Mouse (Mus musculus): Measurements from ENCODE around the gene Snx13. TPM values are rescaled to one million over a fixed set of nuclear protein-coding genes. Genes with fewer than 3 reads are reported as not detected.
A peak's percentile ranks its signal among the peaks of the same experiment; 100 is the strongest.

The Snx13 gene
- polyA plus RNA-seq, 1 experiment from 2014 or later = 24.7 TPM

- 79% methylated on average over 9 of the region's 9 CpGs for WGBS
- H3K4me2 ChIP-seq = no peak overlapping the region
- no peak overlapping the region for H3K4me3 ChIP-seq
- no peak overlapping the region for H3K9ac ChIP-seq
- H3K27me3 ChIP-seq = no peaks in the 10 kb centered on the region
- no peak for ATAC-seq (ENCODE audit: insufficient number of reproducible peaks, insufficient read depth, low FRiP score, low TSS enrichment, low read depth)
- no peak overlapping the region for H3K27ac ChIP-seq
- no peaks in the 10 kb centered on the region for H3K4me1 ChIP-seq
- no peaks in the 10 kb centered on the region for H3K9me3 ChIP-seq
- no peaks in the 10 kb centered on the region for H3K36me3 ChIP-seq
Observed at GRCm38 (mm10) chr12:35018679-35019237, 28.2 kb upstream of the Snx13 start.

DNA sequence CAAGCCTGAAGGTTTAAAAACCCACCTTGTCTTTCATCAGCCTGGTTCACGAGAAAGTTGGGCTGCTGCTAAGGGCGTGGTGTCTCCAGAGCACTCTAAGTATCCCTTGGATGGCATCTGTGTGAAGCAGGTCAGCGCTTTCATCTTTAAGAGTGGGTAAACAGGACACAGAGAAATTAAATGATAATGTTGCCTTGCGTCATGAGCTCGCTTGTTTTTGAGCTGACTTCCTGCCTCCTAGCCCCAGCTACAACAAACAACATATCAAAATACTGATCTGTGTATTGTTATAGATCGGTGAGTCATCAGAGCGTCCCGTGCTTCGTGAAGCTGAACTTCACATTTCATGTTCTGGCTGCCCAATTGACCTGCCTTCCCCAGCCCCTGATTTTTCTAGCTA, 25.7 kb upstream of the Snx13 start:
- no peaks in the 10 kb centered on the region for H3K4me1 ChIP-seq
- H3K4me3 ChIP-seq = no peak overlapping the region
- H3K36me3 ChIP-seq = no peaks in the 10 kb centered on the region
- no peaks in the 10 kb centered on the region for H3K9me3 ChIP-seq
- H3K27ac ChIP-seq = no peak overlapping the region
- 80% methylated on average over 9 of the region's 9 CpGs for WGBS
- no peak overlapping the region for H3K9ac ChIP-seq
- no peak for ATAC-seq (ENCODE audit: insufficient number of reproducible peaks, insufficient read depth, low FRiP score, low TSS enrichment, low read depth)
- no peak overlapping the region for H3K4me2 ChIP-seq
- H3K27me3 ChIP-seq = no peaks in the 10 kb centered on the region

GRCm38 (mm10) chr12:35022066-35022465, 24.9 kb upstream of the Snx13 start:
- Histone ChIP-seq H3K4me1 (no peaks in the 10 kb centered on the region), H3K9me3 (no peaks in the 10 kb centered on the region), H3K9ac (no peak overlapping the region), H3K27me3 (no peaks in the 10 kb centered on the region), H3K27ac (no peak overlapping the region), H3K4me3 (no peak overlapping the region), H3K4me2 (no peak overlapping the region), H3K36me3 (no peaks in the 10 kb centered on the region)
- ATAC-seq (ENCODE audit: insufficient number of reproducible peaks, insufficient read depth, low FRiP score, low TSS enrichment, low read depth) = no peak
- 41% methylated on average over 10 of the region's 10 CpGs for WGBS

DNA sequence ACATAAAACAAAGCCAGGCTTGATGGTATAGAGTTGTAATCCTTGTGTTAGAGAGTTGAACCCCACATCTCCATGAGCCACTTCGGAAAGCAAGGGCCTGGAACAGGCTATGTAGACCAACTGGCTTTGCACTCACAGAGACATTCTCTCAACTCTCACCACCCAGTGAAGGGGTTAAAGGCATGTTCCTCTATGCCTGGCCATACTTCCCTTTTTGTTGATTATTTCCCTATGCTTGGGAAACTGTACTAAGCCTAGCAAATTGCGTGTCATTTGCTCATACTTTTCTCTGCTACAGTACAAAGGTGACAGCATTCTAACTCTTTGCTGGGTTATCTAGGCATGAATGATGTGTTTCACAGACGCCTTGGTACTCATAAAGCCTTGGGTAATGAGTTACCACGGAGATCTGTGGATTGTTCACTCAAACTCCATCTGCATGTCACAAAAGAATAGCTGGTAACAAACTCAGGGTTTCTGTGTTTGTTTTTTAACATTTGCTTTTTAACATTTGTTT, 21.0 kb upstream of the Snx13 start:
- Histone ChIP-seq H3K4me2 (no peak overlapping the region), H3K27me3 (no peaks in the 10 kb centered on the region), H3K27ac (no peak overlapping the region), H3K4me1 (no peaks in the 10 kb centered on the region), H3K4me3 (no peak overlapping the region), H3K9me3 (no peaks in the 10 kb centered on the region), H3K9ac (no peak overlapping the region), H3K36me3 (no peaks in the 10 kb centered on the region)
- ATAC-seq (ENCODE audit: insufficient number of reproducible peaks, insufficient read depth, low FRiP score, low TSS enrichment, low read depth) = no peak
- WGBS = 74% methylated on average over 4 of the region's 4 CpGs

- Histone ChIP-seq H3K9me3 (no peaks in the 10 kb centered on the region), H3K27me3 (no peaks in the 10 kb centered on the region), H3K4me1 (no peaks in the 10 kb centered on the region), H3K4me3 (no peak overlapping the region), H3K27ac (no peak overlapping the region), H3K36me3 (no peaks in the 10 kb centered on the region), H3K4me2 (no peak overlapping the region), H3K9ac (no peak overlapping the region)
- no peak for ATAC-seq (ENCODE audit: insufficient number of reproducible peaks, insufficient read depth, low FRiP score, low TSS enrichment, low read depth)
- 57% methylated on average over 1 of the region's 1 CpGs for WGBS
Observed at GRCm38 (mm10) chr12:35027533-35027932, 19.5 kb upstream of the Snx13 start.

- 35% methylated on average over 14 of the region's 14 CpGs for WGBS
- Histone ChIP-seq H3K9me3 (no peaks in the 10 kb centered on the region), H3K27me3 (no peaks in the 10 kb centered on the region), H3K36me3 (no peaks in the 10 kb centered on the region), H3K4me2 (peak overlapping the region; percentile 42), H3K4me3 (peak overlapping the region; percentile 22), H3K4me1 (no peaks in the 10 kb centered on the region), H3K27ac (no peak overlapping the region), H3K9ac (peak overlapping the region; percentile 27; the same call in 1 of the 2 replicates)
- no peak for ATAC-seq (ENCODE audit: insufficient number of reproducible peaks, insufficient read depth, low FRiP score, low TSS enrichment, low read depth)
Observed at GRCm38 (mm10) chr12:35038668-35039570, 8.1 kb upstream of the Snx13 start.

GRCm38 (mm10) chr12:35039571-35039936, 7.4 kb upstream of the Snx13 start:
- Histone ChIP-seq H3K4me2 (no peak overlapping the region), H3K9ac (no peak overlapping the region), H3K9me3 (no peaks in the 10 kb centered on the region), H3K36me3 (no peaks in the 10 kb centered on the region), H3K27ac (no peak overlapping the region), H3K4me3 (no peak overlapping the region), H3K4me1 (no peaks in the 10 kb centered on the region), H3K27me3 (no peaks in the 10 kb centered on the region)
- 78% methylated on average over 5 of the region's 5 CpGs for WGBS
- ATAC-seq (ENCODE audit: insufficient number of reproducible peaks, insufficient read depth, low FRiP score, low TSS enrichment, low read depth) = no peak

- 76% methylated on average over 8 of the region's 8 CpGs for WGBS
Observed at GRCm38 (mm10) chr12:35041964-35042363, 5.0 kb upstream of the Snx13 start.

DNA sequence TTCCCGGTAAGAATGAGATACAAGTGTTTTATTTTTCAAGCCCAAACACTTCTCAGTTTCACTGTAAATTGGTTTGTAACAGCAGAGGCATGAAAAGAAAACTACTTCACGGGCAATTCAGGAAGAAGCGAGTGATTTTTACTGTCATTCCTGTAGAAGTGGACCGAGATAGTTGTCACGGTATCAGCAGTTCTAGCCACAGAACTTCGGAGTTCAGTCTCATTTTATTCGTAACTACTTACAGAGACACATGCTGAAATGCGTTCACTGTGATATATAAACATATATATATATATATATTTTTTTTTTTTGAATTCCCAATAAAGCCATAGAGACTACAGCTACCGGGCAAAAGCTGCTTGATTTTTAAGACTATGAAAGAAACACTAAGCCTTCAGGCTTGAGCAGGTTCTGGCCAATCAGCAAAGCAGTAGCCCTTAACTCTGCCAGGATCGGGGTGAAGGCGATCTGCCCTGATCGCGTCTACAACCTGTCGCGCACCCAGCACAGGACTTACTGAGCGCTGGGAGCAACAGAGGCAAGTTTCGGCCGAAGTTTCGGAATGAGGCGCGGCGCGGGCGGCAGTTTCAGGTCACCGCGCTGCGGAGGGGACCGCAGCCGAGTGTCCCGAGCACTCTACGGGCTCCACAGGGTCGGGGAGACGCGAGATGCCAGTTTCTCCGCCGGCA, 532 bp upstream of the Snx13 start:
- Histone ChIP-seq H3K4me3 (peak overlapping the region; percentile 78), H3K9me3 (no peaks in the 10 kb centered on the region), H3K4me2 (peak overlapping the region; percentile 81), H3K27me3 (no peaks in the 10 kb centered on the region), H3K9ac (peak overlapping the region; percentile 96), H3K36me3 (no peaks in the 10 kb centered on the region), H3K27ac (peak overlapping the region; percentile 94), H3K4me1 (peaks cover 8% of the 10 kb centered on the region)
- WGBS = 2% methylated on average over 36 of the region's 36 CpGs
- peak; percentile 59 for ATAC-seq (ENCODE audit: insufficient number of reproducible peaks, insufficient read depth, low FRiP score, low TSS enrichment, low read depth)

More at GRCm38 (mm10) chr12:35041964-35042363, 5.0 kb upstream of the Snx13 start:
- H3K27me3 ChIP-seq = no peaks in the 10 kb centered on the region
- H3K4me2 ChIP-seq = no peak overlapping the region
- no peaks in the 10 kb centered on the region for H3K9me3 ChIP-seq
- H3K27ac ChIP-seq = no peak overlapping the region
- no peaks in the 10 kb centered on the region for H3K36me3 ChIP-seq
- ATAC-seq (ENCODE audit: insufficient number of reproducible peaks, insufficient read depth, low FRiP score, low TSS enrichment, low read depth) = no peak
- no peaks in the 10 kb centered on the region for H3K4me1 ChIP-seq
- no peak overlapping the region for H3K9ac ChIP-seq
- H3K4me3 ChIP-seq = no peak overlapping the region

- no peaks in the 10 kb centered on the region for H3K36me3 ChIP-seq
- no peaks in the 10 kb centered on the region for H3K9me3 ChIP-seq
- under 1% methylated on average over 39 of the region's 65 CpGs for WGBS
- peaks cover 8% of the 10 kb centered on the region for H3K4me1 ChIP-seq
- ATAC-seq (ENCODE audit: insufficient number of reproducible peaks, insufficient read depth, low FRiP score, low TSS enrichment, low read depth) = peak; percentile 53
- H3K4me2 ChIP-seq = peak overlapping the region; percentile 81
- H3K27ac ChIP-seq = peak overlapping the region; percentile 94
- H3K9ac ChIP-seq = peak overlapping the region; percentile 96
- H3K4me3 ChIP-seq = peak overlapping the region; percentile 78
- H3K27me3 ChIP-seq = no peaks in the 10 kb centered on the region
Observed at GRCm38 (mm10) chr12:35047320-35048225, 587 bp downstream of the Snx13 start.

GRCm38 (mm10) chr12:35048891-35049290, 1.9 kb downstream of the Snx13 start:
- Histone ChIP-seq H3K4me3 (no peak overlapping the region), H3K36me3 (no peaks in the 10 kb centered on the region), H3K4me1 (peaks cover 8% of the 10 kb centered on the region), H3K4me2 (no peak overlapping the region), H3K27me3 (no peaks in the 10 kb centered on the region), H3K9ac (no peak overlapping the region), H3K27ac (no peak overlapping the region), H3K9me3 (no peaks in the 10 kb centered on the region)
- WGBS = 83% methylated on average over 3 of the region's 3 CpGs
- ATAC-seq (ENCODE audit: insufficient number of reproducible peaks, insufficient read depth, low FRiP score, low TSS enrichment, low read depth) = no peak

Measured in embryonic facial prominence, embryonic 13.5 days (tissue).